Mouse (Mus musculus) Patski (cell line): Measurements from ENCODE around the gene Amhr2. TPM values are rescaled to one million over a fixed set of nuclear protein-coding genes. Genes with fewer than 3 reads are reported as not detected.
A peak's percentile ranks its signal among the peaks of the same experiment; 100 is the strongest.

Experiments used
- ATAC-seq: fragments of 100-300 bp; one replicate; pipeline ENCODE4 v1.8.0; 2021
- CTCF ChIA-PET: fragments of 350-600 bp; sonication (Branson Sonifier 250); formaldehyde crosslinking; loops from one replicate; lab custom pipeline; 2022; ENCODE audit warnings: inconsistent platforms; lab: Charles Lee
- POLR2A ChIA-PET: fragments of 350-600 bp; sonication (Branson Sonifier 250); formaldehyde crosslinking; loops from one replicate; lab custom pipeline; 2022; ENCODE audit warnings: antibody characterized with exemption, inconsistent platforms; lab: Charles Lee
- DNase-seq: peaks from one replicate; pipeline ENCODE4 v3.0.0-alpha.2; 2011; ENCODE audit warnings: low read depth, low spot score
- H3K27me3 ChIP-seq: fragments of 371-371 bp; one replicate; pipeline ENCODE4 v1.5.1; 2021
- CTCF ChIP-seq: fragments of 100-300 bp; IDR thresholded peaks from one replicate; pipeline ENCODE4 v1.5.1; 2021
- in situ Hi-C: fragments of 300-500 bp; cut with MboI; formaldehyde crosslinking; loops from 3 replicates; pipeline ENCODE4 v1.11.1; 2018; ENCODE audit warnings: low pct_unique_long_range_greater_than_20kb, mixed read lengths
- polyA plus RNA-seq: library from polyadenylated mRNA; unstranded; gene quantifications from one replicate; pipeline ENCODE4 v1.2.3, GENCODE M21; 2021

Gene Amhr2
- polyA plus RNA-seq, 1 experiment from 2014 or later: not detected

- no peaks in the 10 kb centered on the region for H3K27me3 ChIP-seq
- ATAC-seq (no peak), DNase-seq (no peak)
- in situ Hi-C loops: no loop called here
- TF ChIP-seq CTCF: peak; percentile 63
- ChIA-PET POLR2A (no interaction called here), CTCF (interaction anchor here (1.0 to 5.0 kb wide), 13 partner anchors 8 to 136 kb away, joined by 3 to 26 read pairs (median 7); no protein-coding TSS in a partner anchor)
These were observed 23.7 kb upstream of the Amhr2 start for GRCm38 (mm10) chr15:102421437-102421836.

- ATAC-seq (no peak), DNase-seq (no peak)
- in situ Hi-C loops: no loop called here
- no peak for TF ChIP-seq CTCF
- POLR2A ChIA-PET: no interaction called here
- CTCF ChIA-PET: interaction anchor here (3.4 to 5.0 kb wide), 2 partner anchors 13 to 41 kb away, joined by 16 to 26 read pairs; no protein-coding TSS in a partner anchor
- no peaks in the 10 kb centered on the region for H3K27me3 ChIP-seq
These were observed 21.4 kb upstream of the Amhr2 start for GRCm38 (mm10) chr15:102423602-102424240.

GRCm38 (mm10) chr15:102424657-102425056 lies 20.5 kb upstream of the Amhr2 start:
- H3K27me3 ChIP-seq: no peaks in the 10 kb centered on the region
- ATAC-seq (no peak), DNase-seq (no peak)
- in situ Hi-C loops: no loop called here
- CTCF ChIA-PET: no interaction called here
- peak; percentile 30 for TF ChIP-seq CTCF
- POLR2A ChIA-PET: no interaction called here

GRCm38 (mm10) chr15:102426963-102427362 lies 18.2 kb upstream of the Amhr2 start:
- TF ChIP-seq CTCF: no peak
- in situ Hi-C loops: no loop called here
- POLR2A ChIA-PET: interaction anchor here (0.7 kb wide), 1 partner anchor 36 kb away, joined by 8 read pairs; no protein-coding TSS in a partner anchor
- no peak for DNase-seq
- ATAC-seq: no peak
- CTCF ChIA-PET: interaction anchor here (1.5 kb wide), 1 partner anchor 45 kb away, joined by 7 read pairs; no protein-coding TSS in a partner anchor
- no peaks in the 10 kb centered on the region for H3K27me3 ChIP-seq

GRCm38 (mm10) chr15:102432046-102432445 lies 13.1 kb upstream of the Amhr2 start:
- ATAC-seq (no peak), DNase-seq (no peak)
- TF ChIP-seq CTCF: no peak
- ChIA-PET CTCF (interaction anchor here (1.1 kb wide), 1 partner anchor 27 kb away, joined by 4 read pairs; the partner anchor contains the start of gene Sp1), POLR2A (no interaction called here)
- in situ Hi-C loops: no loop called here
- no peaks in the 10 kb centered on the region for H3K27me3 ChIP-seq

- ATAC-seq: no peak
- DNase-seq: no peak
- H3K27me3 ChIP-seq: no peaks in the 10 kb centered on the region
- in situ Hi-C loops: no loop called here
- POLR2A ChIA-PET: no interaction called here
- no peak for TF ChIP-seq CTCF
- CTCF ChIA-PET: interaction anchor here (1.1 kb wide), 1 partner anchor 12 kb away, joined by 3 read pairs; no protein-coding TSS in a partner anchor
These were observed 12.0 kb upstream of the Amhr2 start for GRCm38 (mm10) chr15:102433173-102433572.

- POLR2A ChIA-PET: no interaction called here
- DNase-seq (peak; percentile 37), ATAC-seq (no peak)
- H3K27me3 ChIP-seq: no peaks in the 10 kb centered on the region
- in situ Hi-C loops: loop anchor here (5.0 kb wide), 1 partner anchor 55 kb away; no protein-coding TSS in a partner anchor
- peak; percentile 86 for TF ChIP-seq CTCF
- CTCF ChIA-PET: interaction anchor here (0.7 to 1.7 kb wide), 4 partner anchors 12 to 61 kb away, joined by 3 to 4 read pairs (median 3); no protein-coding TSS in a partner anchor
These were observed 2.7 kb upstream of the Amhr2 start for GRCm38 (mm10) chr15:102442490-102442889.

GRCm38 (mm10) chr15:102446448-102446847 lies 1.3 kb downstream of the Amhr2 start:
- in situ Hi-C loops: no loop called here
- ChIA-PET CTCF (no interaction called here), POLR2A (no interaction called here)
- ATAC-seq (no peak), DNase-seq (no peak)
- no peaks in the 10 kb centered on the region for H3K27me3 ChIP-seq
- TF ChIP-seq CTCF: no peak

GRCm38 (mm10) chr15:102449366-102449765 lies 4.2 kb downstream of the Amhr2 start:
- no peaks in the 10 kb centered on the region for H3K27me3 ChIP-seq
- in situ Hi-C loops: no loop called here
- POLR2A ChIA-PET: no interaction called here
- DNase-seq: no peak
- no peak for TF ChIP-seq CTCF
- no peak for ATAC-seq
- CTCF ChIA-PET: interaction anchor here (1.4 kb wide), 1 partner anchor 28 kb away, joined by 4 read pairs; no protein-coding TSS in a partner anchor

GRCm38 (mm10) chr15:102450928-102451327 lies 5.8 kb downstream of the Amhr2 start:
- in situ Hi-C loops: no loop called here
- ChIA-PET POLR2A (interaction anchor here (0.7 kb wide), 1 partner anchor 91 kb away, joined by 3 read pairs; no protein-coding TSS in a partner anchor), CTCF (no interaction called here)
- ATAC-seq (peak; percentile 36), DNase-seq (no peak)
- no peak for TF ChIP-seq CTCF
- no peaks in the 10 kb centered on the region for H3K27me3 ChIP-seq
